Mouse (Mus musculus) MEL (cell line): Measurements from ENCODE around the gene Tex36. TPM values are rescaled to one million over a fixed set of nuclear protein-coding genes. Genes with fewer than 3 reads are reported as not detected.

Experiments used
- DNase-seq: peaks from one replicate; pipeline ENCODE4 v3.0.0; 2011; ENCODE audit warnings: low read depth, low spot score
- H3K27ac ChIP-seq: 2 replicates; pipeline ENCODE4 v1.5.1; 2012; ENCODE audit warnings: low read depth, mild to moderate bottlenecking, control low read depth, low read length, moderate library complexity; ENCODE audit not compliant: control insufficient read depth
- H3K27me3 ChIP-seq, 2 experiments: fragments of 150-350 bp in 1 of 2; sonication (generic) in 1 of 2; 2 replicates each; pipeline ENCODE4 v1.6.1; 2012; ENCODE audit warnings: low read length in 2 of 2, mild to moderate bottlenecking in 2 of 2, improper control_type of control experiment in 1 of 2, moderate library complexity in 1 of 2; ENCODE audit not compliant: insufficient read depth in 2 of 2, control insufficient read depth in 1 of 2
- H3K36me3 ChIP-seq, 2 experiments: 2 replicates each; pipeline ENCODE4 v1.6.1; 2012 to 2014; ENCODE audit warnings: low read length in 2 of 2, improper control_type of control experiment in 1 of 2, inconsistent platforms in 1 of 2, mild to moderate bottlenecking in 1 of 2; ENCODE audit not compliant: insufficient read depth in 2 of 2, control insufficient read depth in 1 of 2
- H3K4me1 ChIP-seq, 2 experiments: fragments of 150-350 bp in 1 of 2; sonication (generic) in 1 of 2; 2 replicates each; pipeline ENCODE4 v1.6.1; 2012; ENCODE audit warnings: low read length in 2 of 2, improper control_type of control experiment in 1 of 2, mild to moderate bottlenecking in 1 of 2; ENCODE audit not compliant: insufficient read depth in 2 of 2, control insufficient read depth in 1 of 2
- H3K4me3 ChIP-seq, 2 experiments: fragments of 150-350 bp in 1 of 2; sonication (generic) in 1 of 2; 2 replicates each; pipeline ENCODE4 v1.5.1; 2012; ENCODE audit warnings: low read depth in 2 of 2, low read length in 2 of 2, mild to moderate bottlenecking in 2 of 2, moderate library complexity in 2 of 2, control low read depth in 1 of 2, improper control_type of control experiment in 1 of 2; ENCODE audit not compliant: control insufficient read depth in 1 of 2, insufficient read depth in 1 of 2
- H3K79me2 ChIP-seq: 2 replicates; pipeline ENCODE4 v1.6.1; 2012; ENCODE audit warnings: mild to moderate bottlenecking, low read length, moderate library complexity; ENCODE audit not compliant: control insufficient read depth, poor library complexity, insufficient read depth
- H3K9ac ChIP-seq: 2 replicates; pipeline ENCODE4 v1.6.1; 2012; ENCODE audit warnings: low read depth, mild to moderate bottlenecking, control low read depth, low read length, moderate library complexity; ENCODE audit not compliant: control insufficient read depth, poor library complexity, severe bottlenecking
- H3K9me3 ChIP-seq: fragments of 150-350 bp; sonication (generic); replicated peaks from 2 replicates; pipeline ENCODE4 v1.6.1; 2012; ENCODE audit warnings: mild to moderate bottlenecking, low read length, improper control_type of control experiment, moderate library complexity; ENCODE audit not compliant: insufficient read depth
- BHLHE40 ChIP-seq: IDR thresholded peaks from 2 replicates; pipeline ENCODE4 v1.6.1; 2012; ENCODE audit warnings: low read depth, mild to moderate bottlenecking, inconsistent platforms, low read length, improper control_type of control experiment, borderline replicate concordance
- CHD1 ChIP-seq: IDR thresholded peaks from 2 replicates; pipeline ENCODE4 v1.6.1; 2012; ENCODE audit warnings: low read depth, mild to moderate bottlenecking, inconsistent platforms, low read length, improper control_type of control experiment
- CHD2 ChIP-seq: IDR thresholded peaks from 2 replicates; pipeline ENCODE4 v1.6.1; 2011; ENCODE audit warnings: low read length, improper control_type of control experiment
- CTCF ChIP-seq, 3 experiments: IDR thresholded peaks in 2 of 3; conservative IDR thresholded peaks in 1 of 3; 2 replicates each; pipeline ENCODE4 v1.5.1; 2011 to 2012; ENCODE audit warnings: low read length in 3 of 3, low read depth in 2 of 3, mild to moderate bottlenecking in 2 of 3, improper control_type of control experiment in 1 of 3, inconsistent platforms in 1 of 3, mixed read lengths in 1 of 3, moderate library complexity in 1 of 3; ENCODE audit not compliant: control insufficient read depth in 1 of 3, insufficient read depth in 1 of 3, poor library complexity in 1 of 3, severe bottlenecking in 1 of 3
- ELF1 ChIP-seq: IDR thresholded peaks from 2 replicates; pipeline ENCODE4 v1.6.1; 2014; ENCODE audit warnings: low read depth, mild to moderate bottlenecking, inconsistent platforms, low read length, improper control_type of control experiment, moderate library complexity
- MAX ChIP-seq: IDR thresholded peaks from 2 replicates; pipeline ENCODE4 v1.6.1; 2011; ENCODE audit warnings: low read length, improper control_type of control experiment
- MYC ChIP-seq: IDR thresholded peaks from 2 replicates; pipeline ENCODE4 v1.6.1; 2011; ENCODE audit warnings: low read depth, mild to moderate bottlenecking, low read length, improper control_type of control experiment, moderate library complexity
- POLR2A ChIP-seq, 2 experiments: IDR thresholded peaks; 2 replicates each; pipeline ENCODE4 v1.6.1; 2011 to 2012; ENCODE audit warnings: low read length in 2 of 2, mild to moderate bottlenecking in 2 of 2, control low read depth in 1 of 2, improper control_type of control experiment in 1 of 2, low read depth in 1 of 2, moderate library complexity in 1 of 2; ENCODE audit not compliant: control insufficient read depth in 1 of 2, insufficient read depth in 1 of 2, poor library complexity in 1 of 2
- SIN3A ChIP-seq: IDR thresholded peaks from 2 replicates; pipeline ENCODE4 v1.6.1; 2012; ENCODE audit warnings: low read length, improper control_type of control experiment, inconsistent platforms
- TAL1 ChIP-seq: IDR thresholded peaks from 2 replicates; pipeline ENCODE4 v1.6.1; 2012; ENCODE audit warnings: mild to moderate bottlenecking, inconsistent platforms, low read length, moderate library complexity, mixed read lengths
- ZC3H11A ChIP-seq: IDR thresholded peaks from 2 replicates; pipeline ENCODE4 v1.6.1; 2012; ENCODE audit warnings: low read depth, mild to moderate bottlenecking, inconsistent platforms, low read length, improper control_type of control experiment
- ZNF384 ChIP-seq: IDR thresholded peaks from 2 replicates; pipeline ENCODE4 v1.6.1; 2012; ENCODE audit warnings: low read depth, mild to moderate bottlenecking, inconsistent platforms, low read length, improper control_type of control experiment
- polyA plus RNA-seq, 2 experiments: library from polyadenylated mRNA; stranded (reverse) in 1 of 2; unstranded in 1 of 2; fragments of >175 nt in 1 of 2; fragments of >200 nt in 1 of 2; gene quantifications; 2 replicates each; pipeline versions ENCODE4 v1.2.1 to v1.2.4; 2012; ENCODE audit warnings: low replicate concordance in 2 of 2, low read depth in 1 of 2; ENCODE audit not compliant: insufficient read length in 2 of 2, insufficient read depth in 1 of 2, missing spikeins in 1 of 2
- total RNA-seq: library from RNA; depleted of rRNA; stranded (reverse); fragments of 300-350 nt; gene quantifications from 2 replicates; pipeline ENCODE4 v1.2.3, GENCODE M21; 2012

The Tex36 gene
- total and polyA plus RNA-seq, 3 experiments, result not detected

- H3K4me1 ChIP-seq, result no peaks in the 10 kb centered on the region
- H3K9ac ChIP-seq, result no peak overlapping the region
- no peak overlapping the region for H3K27ac ChIP-seq
- no peak for TF ChIP-seq ZNF384
- TF ChIP-seq ZC3H11A, result no peak
- TF ChIP-seq CHD2, result no peak
- TF ChIP-seq TAL1, result no peak
- TF ChIP-seq SIN3A, result no peak
- no peak for TF ChIP-seq CHD1
- TF ChIP-seq POLR2A (IDR thresholded peaks at IDR 0.05; ENCODE audit: control insufficient read depth in 1 of 2, insufficient read depth in 1 of 2, low read depth in 1 of 2, low read length in 2 of 2, poor library complexity in 1 of 2), result no peak
- TF ChIP-seq MYC, result no peak
- no peaks in the 10 kb centered on the region for H3K36me3 ChIP-seq
- no peak for DNase-seq
- no peaks in the 10 kb centered on the region for H3K27me3 ChIP-seq
- H3K4me3 ChIP-seq, result no peak overlapping the region
- H3K79me2 ChIP-seq, result no peaks in the 10 kb centered on the region
- H3K9me3 ChIP-seq, result no peaks in the 10 kb centered on the region
These were observed 6.8 kb upstream of the Tex36 start for GRCm38 (mm10) chr7:133608631-133609340.

GRCm38 (mm10) chr7:133607883-133608575 lies 6.1 kb upstream of the Tex36 start:
- no peaks in the 10 kb centered on the region for H3K9me3 ChIP-seq
- no peaks in the 10 kb centered on the region for H3K4me1 ChIP-seq
- no peaks in the 10 kb centered on the region for H3K27me3 ChIP-seq
- H3K27ac ChIP-seq, result no peak overlapping the region
- H3K4me3 ChIP-seq, result no peak overlapping the region
- no peak overlapping the region for H3K9ac ChIP-seq
- H3K79me2 ChIP-seq, result no peaks in the 10 kb centered on the region
- no peak for TF ChIP-seq CHD2
- no peak for TF ChIP-seq ZC3H11A
- TF ChIP-seq BHLHE40, result no peak
- TF ChIP-seq MAX, result no peak
- TF ChIP-seq CTCF (IDR thresholded peaks at IDR 0.05 in 2 of 3, conservative IDR thresholded peaks at IDR 0.05 in 1 of 3; ENCODE audit: control insufficient read depth in 1 of 3, insufficient read depth in 1 of 3, low read depth in 2 of 3, low read length in 3 of 3, poor library complexity in 1 of 3, severe bottlenecking in 1 of 3), result no peak
- no peak for TF ChIP-seq SIN3A
- no peak for DNase-seq
- H3K36me3 ChIP-seq, result no peaks in the 10 kb centered on the region

GRCm38 (mm10) chr7:133607331-133607730 lies 5.4 kb upstream of the Tex36 start:
- H3K9ac ChIP-seq, result no peak overlapping the region
- TF ChIP-seq ELF1, result no peak
- no peak overlapping the region for H3K27ac ChIP-seq
- no peak for DNase-seq
- H3K36me3 ChIP-seq, result no peaks in the 10 kb centered on the region
- no peaks in the 10 kb centered on the region for H3K79me2 ChIP-seq
- no peaks in the 10 kb centered on the region for H3K4me1 ChIP-seq
- no peaks in the 10 kb centered on the region for H3K27me3 ChIP-seq
- no peak overlapping the region for H3K4me3 ChIP-seq
- no peaks in the 10 kb centered on the region for H3K9me3 ChIP-seq
